Mouse (Mus musculus) liver, embryonic 16.5 days (tissue): ENCODE results near the gene Prss53. TPM values are rescaled to one million over a fixed set of nuclear protein-coding genes. Genes with fewer than 3 reads are reported as not detected.
"Not testable (repeated sequence)": the region's sequence is repeated elsewhere in the genome, so short reads cannot be mapped to it uniquely, and the experiment has no call there.

Experiments
- ATAC-seq: fragments of 200-750 bp; cut with Nextera tagmentation; 2 replicates; pipeline ENCODE4 v1.8.0; 2017; ENCODE audit warnings: low read depth, mild to moderate bottlenecking, moderate number of reproducible peaks, moderate library complexity
- H3K27ac ChIP-seq: fragments of 300-500 bp; sonication (generic); 2 replicates; pipeline ENCODE4 v1.5.1; 2014; ENCODE audit warnings: mild to moderate bottlenecking, low read length
- H3K27me3 ChIP-seq: fragments of 300-500 bp; sonication (generic); 2 replicates; pipeline ENCODE4 v1.6.1; 2014; ENCODE audit warnings: low read depth, low read length, mixed read lengths; ENCODE audit not compliant: control insufficient read depth, insufficient read depth
- H3K36me3 ChIP-seq: fragments of 300-500 bp; sonication (generic); 2 replicates; pipeline ENCODE4 v1.6.1; 2014; ENCODE audit warnings: mild to moderate bottlenecking; ENCODE audit not compliant: control insufficient read depth, insufficient read depth
- H3K4me1 ChIP-seq: fragments of 300-500 bp; sonication (generic); 2 replicates; pipeline ENCODE4 v1.6.1; 2014; ENCODE audit warnings: low read depth, low read length, mixed read lengths; ENCODE audit not compliant: control insufficient read depth
- H3K4me2 ChIP-seq: fragments of 300-500 bp; sonication (generic); 2 replicates; pipeline ENCODE4 v1.6.1; 2014; ENCODE audit warnings: low read depth, low read length, mixed read lengths
- H3K4me3 ChIP-seq: fragments of 300-500 bp; sonication (generic); 2 replicates; pipeline ENCODE4 v1.5.1; 2014; ENCODE audit warnings: low read depth, mild to moderate bottlenecking, low read length
- H3K9ac ChIP-seq: fragments of 300-500 bp; sonication (generic); 2 replicates; pipeline ENCODE4 v1.6.1; 2014; ENCODE audit warnings: low read depth, low read length
- H3K9me3 ChIP-seq: fragments of 300-500 bp; sonication (generic); replicated peaks from 2 replicates; pipeline ENCODE4 v1.6.1; 2016; ENCODE audit warnings: low read length; ENCODE audit not compliant: control insufficient read depth
- WGBS: fragments of 180-500 bp; shearing (Covaris S2); extraction: QIAGEN DNeasy Blood & Tissue Kit; methylation state at CpG from one replicate; pipeline ENCODE4 v1.1.7; 2014; ENCODE audit not compliant: insufficient replicate concordance; 5-methylcytosine and 5-hydroxymethylcytosine counted together
- polyA plus RNA-seq: library from polyadenylated mRNA; unstranded; fragments of >200 nt; fragmentation: Nextera tagmentation; extraction: Ambion mirVana; gene quantifications from 2 replicates; pipeline ENCODE4 v1.2.1, GENCODE M21; 2015

The Prss53 gene
- polyA plus RNA-seq, 1 experiment from 2014 or later = 0.41 TPM

DNA sequence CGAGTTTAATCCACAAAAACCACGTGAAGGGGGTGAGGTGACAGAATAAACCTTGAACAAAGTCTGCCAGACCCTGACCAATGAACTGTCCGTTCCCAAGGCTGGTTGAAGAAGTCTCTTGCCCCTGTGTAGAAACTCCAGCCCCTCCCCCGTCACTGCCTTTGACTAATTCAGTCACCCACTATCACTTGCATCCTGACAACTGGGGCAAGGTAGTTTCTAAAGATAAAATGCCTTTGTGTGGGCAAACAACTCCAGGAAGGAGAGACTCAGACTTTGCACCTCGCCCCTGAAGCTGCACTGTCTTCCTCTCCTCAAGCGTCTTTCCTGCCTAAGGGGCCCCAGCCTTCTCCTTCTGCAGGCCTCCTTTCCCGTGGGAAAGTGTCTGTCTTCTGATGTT, 9.2 kb upstream of the Prss53 start:
- Histone ChIP-seq H3K9ac (0 out of 2 replicates have a peak overlapping the region, but pooled peaks have one; percentile 6), H3K4me2 (no peak overlapping the region; the same call in 1 of the 2 replicates), H3K9me3 (no peaks in the 10 kb centered on the region), H3K36me3 (no peaks in the 10 kb centered on the region), H3K27me3 (no peaks in the 10 kb centered on the region), H3K27ac (peak overlapping the region; percentile 35), H3K4me3 (no peak overlapping the region), H3K4me1 (peaks cover 49% of the 10 kb centered on the region)
- no peak for ATAC-seq
- WGBS = 11% methylated on average over 7 of the region's 7 CpGs

DNA sequence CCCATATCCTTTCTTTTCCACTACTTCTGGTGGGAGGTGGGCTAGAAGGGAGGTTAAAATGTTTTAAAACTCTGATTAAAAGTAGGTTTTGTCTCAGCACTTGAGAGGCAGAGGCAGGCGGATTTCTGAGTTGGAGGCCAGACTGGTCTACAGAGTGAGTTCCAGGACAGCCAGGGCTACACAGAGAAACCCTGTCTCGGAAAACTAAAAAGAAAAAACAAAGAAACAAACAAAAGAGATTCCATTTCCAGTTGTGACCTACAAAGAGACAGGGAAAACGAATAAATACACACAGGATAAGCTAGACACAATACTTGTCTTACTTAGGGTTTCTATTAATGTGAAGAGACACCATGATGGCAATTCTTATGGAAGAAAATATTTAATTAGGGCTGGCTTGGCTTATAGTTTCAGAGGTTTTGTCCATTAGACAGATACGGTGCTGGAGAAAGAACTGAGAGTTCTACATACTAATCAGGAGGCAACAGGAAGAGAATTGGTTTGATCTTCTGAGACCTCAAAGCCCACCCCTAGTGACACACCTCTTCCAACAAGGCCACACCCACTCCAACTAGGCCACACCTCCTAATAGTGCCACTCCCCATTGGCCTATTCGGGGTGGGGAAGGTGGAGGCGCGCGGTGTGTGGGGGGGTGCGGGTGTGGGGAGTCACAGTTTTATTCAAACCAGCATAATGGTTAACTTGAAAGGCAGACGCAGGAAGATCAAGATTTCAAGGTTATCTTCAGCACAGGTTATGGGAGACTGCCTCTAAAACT, 7.6 kb upstream of the Prss53 start:
- ATAC-seq = no peak; the same call in 1 of the 2 replicates
- H3K9me3 ChIP-seq = no peaks in the 10 kb centered on the region
- H3K4me1 ChIP-seq = peaks cover 51% of the 10 kb centered on the region
- H3K9ac ChIP-seq = no peak overlapping the region
- H3K4me2 ChIP-seq = peak overlapping the region; percentile 22; the same call in 1 of the 2 replicates
- H3K27ac ChIP-seq = no peak overlapping the region
- 23% methylated on average over 10 of the region's 10 CpGs for WGBS
- H3K4me3 ChIP-seq = no peak overlapping the region
- no peaks in the 10 kb centered on the region for H3K27me3 ChIP-seq
- no peaks in the 10 kb centered on the region for H3K36me3 ChIP-seq

DNA sequence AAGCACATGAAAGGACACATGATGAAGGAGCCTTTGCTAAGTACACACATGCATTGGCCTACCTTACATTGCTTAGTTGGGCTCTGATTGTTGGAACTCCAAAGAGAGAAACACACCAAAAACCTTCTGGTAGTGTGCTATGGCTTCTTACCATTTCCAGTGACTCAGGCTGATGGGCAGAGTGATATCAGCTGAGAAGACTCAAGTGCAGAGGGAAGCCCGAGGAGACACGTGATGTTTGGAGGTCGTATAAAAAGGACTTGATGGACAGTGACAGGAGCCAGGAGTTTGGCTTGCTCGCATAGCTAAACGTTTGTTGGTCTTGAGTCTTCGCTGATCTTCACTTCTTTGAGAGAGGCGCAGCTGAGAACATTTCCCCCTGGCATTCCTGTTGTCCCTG, 6.8 kb upstream of the Prss53 start:
- no peak overlapping the region for H3K9ac ChIP-seq
- no peak overlapping the region for H3K4me3 ChIP-seq
- H3K4me2 ChIP-seq = no peak overlapping the region
- H3K36me3 ChIP-seq = no peaks in the 10 kb centered on the region
- peaks cover 51% of the 10 kb centered on the region for H3K4me1 ChIP-seq
- no peaks in the 10 kb centered on the region for H3K9me3 ChIP-seq
- no peaks in the 10 kb centered on the region for H3K27me3 ChIP-seq
- no peak for ATAC-seq
- WGBS = 76% methylated on average over 7 of the region's 7 CpGs
- H3K27ac ChIP-seq = no peak overlapping the region

DNA sequence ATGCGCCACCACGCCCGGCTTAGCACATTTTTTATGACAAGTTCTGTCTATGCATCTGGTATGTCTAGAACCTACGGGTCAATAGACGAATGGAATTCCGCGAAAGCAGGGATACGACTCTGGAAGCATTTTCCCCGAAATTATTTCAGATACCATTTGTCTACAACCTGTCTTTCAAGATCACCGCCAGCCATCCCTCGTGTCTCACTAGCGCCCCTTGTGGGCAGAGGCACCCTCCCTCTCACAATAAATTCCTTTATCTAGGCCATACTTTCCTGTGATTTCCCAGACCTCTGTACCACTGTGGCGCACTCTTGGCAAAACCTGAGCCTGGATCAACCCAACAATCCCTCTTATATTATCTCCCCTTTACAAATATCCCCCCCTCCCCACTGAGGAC, 5.6 kb upstream of the Prss53 start:
- WGBS = 50% methylated on average over 13 of the region's 13 CpGs
- no peaks in the 10 kb centered on the region for H3K9me3 ChIP-seq

DNA sequence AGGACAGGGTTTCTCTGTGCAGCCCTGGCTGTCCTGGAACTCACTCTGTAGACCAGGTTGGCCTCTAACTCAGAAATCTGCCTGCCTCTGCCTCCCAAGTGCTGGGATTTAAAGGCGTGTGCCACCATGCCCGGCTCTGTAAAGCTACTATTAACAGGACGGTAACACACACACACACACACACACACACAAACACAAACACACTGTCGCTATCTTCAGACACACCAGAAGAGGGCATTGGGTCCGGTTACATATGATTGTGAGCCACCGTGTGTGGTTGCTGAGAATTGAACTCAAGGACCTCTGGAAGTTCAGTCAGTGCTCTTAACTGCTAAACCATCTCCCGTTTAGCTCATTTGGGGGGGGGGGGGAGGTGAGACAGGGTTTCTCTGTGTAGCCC, 5.1 kb upstream of the Prss53 start:
- 52% methylated on average over 7 of the region's 7 CpGs for WGBS
- Histone ChIP-seq H3K4me1 (peaks cover 49% of the 10 kb centered on the region), H3K27ac (peak overlapping the region; percentile 89), H3K4me2 (peak overlapping the region; percentile 92), H3K4me3 (peak overlapping the region; percentile 76)
- not testable (repeated sequence) for H3K36me3 ChIP-seq, H3K9ac ChIP-seq, H3K9me3 ChIP-seq, H3K27me3 ChIP-seq, ATAC-seq

More for the DNA sequence above, 5.6 kb upstream of the Prss53 start:
- H3K27ac ChIP-seq = peak overlapping the region; percentile 19; the same call in 1 of the 2 replicates
- H3K4me3 ChIP-seq = no peak overlapping the region
- 0 out of 2 replicates have a peak overlapping the region, but pooled peaks have one; percentile 92 for H3K4me2 ChIP-seq
- no peak for ATAC-seq
- no peak overlapping the region for H3K9ac ChIP-seq
- no peaks in the 10 kb centered on the region for H3K27me3 ChIP-seq
- peaks cover 49% of the 10 kb centered on the region for H3K4me1 ChIP-seq
- no peaks in the 10 kb centered on the region for H3K36me3 ChIP-seq

DNA sequence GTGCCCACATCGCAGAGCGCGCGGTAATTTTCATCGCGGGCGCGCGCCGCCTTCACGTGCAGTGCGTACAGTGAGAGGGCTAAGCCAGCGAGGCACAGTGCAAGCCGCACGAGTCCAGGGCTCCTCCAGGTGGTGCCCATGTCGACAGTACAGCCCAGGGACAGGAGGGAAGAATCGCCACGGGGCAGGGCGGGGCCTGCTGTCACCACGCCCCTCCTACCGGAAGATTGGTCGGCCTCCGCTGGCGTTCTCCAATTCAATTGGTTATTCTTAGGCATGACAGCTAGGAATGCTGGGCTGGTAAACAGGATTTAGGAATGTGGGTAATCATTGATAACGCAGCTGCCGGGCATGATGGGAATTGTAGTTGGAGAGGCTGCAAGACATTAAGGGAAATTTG, 4.7 kb upstream of the Prss53 start, which contains the start of the genes Gm21974 and Vkorc1:
TSS of gene Gm21974 (minus strand) at position 13 of the 400 bp plus-strand sequence.
TSS of gene Vkorc1 (minus strand) at position 176 of the 400 bp plus-strand sequence.
- Histone ChIP-seq H3K4me3 (peak within 1 kb of the TSS; percentile 76), H3K9ac (peak within 1 kb of the TSS; percentile 76), H3K27ac (peak within 1 kb of the TSS; percentile 89), H3K27me3 (no peaks in the 10 kb centered on the region), H3K9me3 (no peaks in the 10 kb centered on the region), H3K36me3 (no peaks in the 10 kb centered on the region), H3K4me2 (peak within 1 kb of the TSS; percentile 92), H3K4me1 (peaks cover 45% of the 10 kb centered on the region)
- ATAC-seq = peak; percentile 96
- WGBS = under 1% methylated on average over 26 of the region's 26 CpGs

DNA sequence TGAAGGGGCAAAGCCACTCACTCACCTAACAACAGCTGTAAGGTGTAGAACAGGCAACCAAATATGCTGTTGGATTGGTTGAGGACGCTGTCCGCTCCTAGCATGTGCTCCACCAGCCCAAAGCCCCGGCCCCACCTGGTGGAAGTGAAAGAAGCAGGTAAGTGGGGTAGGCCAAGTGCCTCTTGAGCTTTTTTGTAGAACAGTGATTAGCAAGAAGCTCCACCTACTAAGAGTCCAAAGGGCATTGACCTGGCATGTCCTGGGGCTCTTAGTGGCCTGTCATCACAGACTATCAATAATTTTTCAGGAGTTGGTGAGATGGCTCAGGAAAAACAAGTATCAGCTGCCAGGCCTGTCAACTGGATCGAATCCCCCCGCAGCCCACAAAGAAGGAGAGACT, 3.7 kb upstream of the Prss53 start:
- ATAC-seq = no peak
- 77% methylated on average over 5 of the region's 5 CpGs for WGBS
- peak overlapping the region; percentile 10; the same call in 1 of the 2 replicates for H3K9ac ChIP-seq
- H3K9me3 ChIP-seq = no peaks in the 10 kb centered on the region
- H3K4me3 ChIP-seq = peak overlapping the region; percentile 76
- H3K27ac ChIP-seq = no peak overlapping the region; the same call in 1 of the 2 replicates
- H3K36me3 ChIP-seq = no peaks in the 10 kb centered on the region
- H3K4me1 ChIP-seq = peaks cover 36% of the 10 kb centered on the region
- no peaks in the 10 kb centered on the region for H3K27me3 ChIP-seq
- peak overlapping the region; percentile 92 for H3K4me2 ChIP-seq

DNA sequence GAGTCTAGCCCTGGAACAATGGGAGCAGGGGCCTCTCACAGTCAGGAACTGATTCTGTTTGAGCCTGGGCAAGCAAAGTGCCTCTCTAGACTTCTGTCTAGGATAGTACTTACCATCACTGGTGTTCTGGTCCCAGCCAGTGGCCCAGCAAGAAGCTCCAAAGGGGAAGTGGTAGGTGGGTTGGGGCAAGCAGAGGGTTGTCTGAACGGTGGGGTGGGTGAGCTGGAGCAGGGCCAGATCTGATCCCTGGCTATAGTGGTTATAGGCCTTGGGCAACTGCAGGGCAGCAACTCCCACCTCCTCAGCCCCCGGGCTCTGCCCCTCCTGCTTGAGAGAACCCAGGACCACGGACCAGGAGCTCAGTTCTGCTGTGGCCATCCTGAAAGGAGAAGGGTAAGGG, 1.9 kb downstream of the Prss53 start:
- H3K27me3 ChIP-seq = no peaks in the 10 kb centered on the region
- WGBS = 37% methylated on average over 3 of the region's 3 CpGs
- peaks cover 14% of the 10 kb centered on the region for H3K36me3 ChIP-seq
- no peak overlapping the region for H3K4me2 ChIP-seq
- H3K9me3 ChIP-seq = no peaks in the 10 kb centered on the region
- no peak overlapping the region for H3K4me3 ChIP-seq
- H3K9ac ChIP-seq = no peak overlapping the region
- ATAC-seq = no peak
- H3K4me1 ChIP-seq = peaks cover 4% of the 10 kb centered on the region
- no peak overlapping the region for H3K27ac ChIP-seq

DNA sequence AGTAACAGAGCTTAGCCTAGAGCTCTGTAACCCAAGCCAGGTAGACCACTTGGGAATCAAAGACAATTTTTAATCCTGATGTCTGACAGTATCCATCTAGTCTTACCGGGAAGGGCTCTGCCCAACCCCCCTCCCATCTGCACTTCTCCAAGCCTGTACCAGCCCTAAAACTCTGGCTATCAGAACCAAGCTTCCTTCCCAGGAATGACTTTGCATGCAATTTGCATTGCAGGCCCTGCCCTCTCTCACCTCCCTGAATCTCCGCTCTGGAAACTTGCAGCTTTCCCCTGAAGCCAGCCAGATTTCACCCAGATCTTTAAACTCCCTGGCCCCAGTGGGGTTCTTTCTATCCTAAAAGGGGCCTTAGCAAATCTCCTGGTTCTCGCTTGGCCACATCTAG, 3.0 kb downstream of the Prss53 start:
- Histone ChIP-seq H3K4me1 (peaks cover 4% of the 10 kb centered on the region), H3K27me3 (no peaks in the 10 kb centered on the region), H3K9me3 (no peaks in the 10 kb centered on the region), H3K36me3 (peaks cover 24% of the 10 kb centered on the region), H3K9ac (no peak overlapping the region), H3K4me2 (no peak overlapping the region), H3K4me3 (no peak overlapping the region), H3K27ac (no peak overlapping the region)
- WGBS = 74% methylated on average over 3 of the region's 3 CpGs
- no peak for ATAC-seq
